Mouse (Mus musculus): ENCODE measurements at regions not wholly inside any gene's neighbourhood (a gene's known extent, or its start where the extent isn't known, plus 50 kb on each side); places are given as distances from the start of the nearest gene placed in this dataset.

DNA sequence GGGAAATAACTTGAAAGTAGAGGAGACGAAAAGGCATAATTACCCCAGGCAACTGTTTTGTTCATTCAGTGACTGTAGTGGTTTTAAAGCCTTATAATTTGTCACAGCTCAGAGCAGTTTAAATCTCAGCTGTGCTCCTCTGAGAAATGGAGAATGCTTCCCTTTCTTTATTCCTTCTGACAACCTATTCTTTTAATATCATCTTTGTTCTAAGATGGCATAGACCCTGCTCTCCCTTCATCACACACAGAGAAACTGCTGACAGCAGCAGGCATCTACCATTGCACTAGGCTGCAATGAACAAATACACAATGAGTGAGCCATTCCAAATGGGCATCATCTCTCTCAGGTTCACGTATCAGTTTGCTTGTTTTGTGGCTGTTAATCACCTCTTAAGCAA, 50.5 kb upstream of the Gm11232 start:
- no peak for DNase-seq

Measured in lung, postnatal 10 days (tissue).